Mouse (Mus musculus) adrenal gland, postnatal 25 days (tissue): ENCODE data around the gene Cfap58. TPM values are rescaled to one million over a fixed set of nuclear protein-coding genes. Genes with fewer than 3 reads are reported as not detected.

Experiments
- DNase-seq: peaks from one replicate; pipeline ENCODE4 v3.0.0; 2021; ENCODE audit warnings: mixed read lengths
- total RNA-seq: library from RNA; stranded (reverse); gene quantifications from 2 replicates; pipeline ENCODE4 v1.2.3, GENCODE M21; 2021

Cfap58 gene
- total RNA-seq, 1 experiment from 2014 or later: not detected

DNA sequence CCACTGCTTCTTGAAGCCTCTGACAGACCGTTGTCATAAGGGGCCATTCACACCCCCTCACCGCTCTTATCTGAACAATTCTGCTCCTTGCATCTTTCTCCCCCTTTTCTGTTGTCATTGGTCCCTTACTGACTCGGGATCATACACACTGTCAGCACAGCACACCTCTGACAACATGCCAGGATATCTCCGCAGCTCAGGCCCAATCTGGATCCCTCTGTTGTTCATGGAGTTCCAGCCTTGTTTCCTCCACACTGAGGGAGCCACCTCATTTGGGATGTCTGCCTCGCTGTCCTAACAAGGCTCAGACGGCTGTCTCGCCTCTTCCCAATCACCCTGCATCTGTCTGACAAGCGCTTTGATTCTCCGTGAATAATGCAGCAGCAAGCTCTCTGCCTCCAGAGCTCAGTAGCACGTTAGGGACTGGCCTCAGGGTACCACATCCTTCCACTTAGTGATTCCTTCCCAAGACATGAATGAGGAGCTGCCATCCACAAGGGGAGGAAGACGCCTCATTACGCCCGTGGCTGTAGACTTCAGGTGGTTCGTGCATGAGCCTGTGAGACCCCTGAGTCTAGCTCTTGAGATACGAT, 40.7 kb downstream of the Cfap58 start:
- no peak for DNase-seq

DNA sequence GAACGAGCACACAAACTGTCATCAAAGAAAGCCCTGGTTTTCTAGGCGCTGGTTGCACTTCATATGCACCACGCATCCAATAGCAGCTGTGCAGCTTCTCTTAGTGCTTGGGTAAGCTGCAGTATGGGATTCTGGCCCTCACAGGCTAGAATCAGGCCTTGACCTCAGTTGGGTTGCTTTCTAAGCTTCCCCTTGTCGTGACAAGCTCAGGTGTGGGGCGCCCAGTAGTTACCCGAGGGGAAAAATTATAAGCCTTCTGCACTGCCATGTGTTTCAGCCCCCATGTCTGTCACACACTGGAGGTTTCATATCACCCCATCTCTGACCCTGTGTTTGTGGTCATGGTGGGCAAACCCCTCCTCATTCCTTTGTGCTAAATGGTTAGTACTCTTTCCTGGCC, 42.0 kb downstream of the Cfap58 start:
- no peak for DNase-seq

DNA sequence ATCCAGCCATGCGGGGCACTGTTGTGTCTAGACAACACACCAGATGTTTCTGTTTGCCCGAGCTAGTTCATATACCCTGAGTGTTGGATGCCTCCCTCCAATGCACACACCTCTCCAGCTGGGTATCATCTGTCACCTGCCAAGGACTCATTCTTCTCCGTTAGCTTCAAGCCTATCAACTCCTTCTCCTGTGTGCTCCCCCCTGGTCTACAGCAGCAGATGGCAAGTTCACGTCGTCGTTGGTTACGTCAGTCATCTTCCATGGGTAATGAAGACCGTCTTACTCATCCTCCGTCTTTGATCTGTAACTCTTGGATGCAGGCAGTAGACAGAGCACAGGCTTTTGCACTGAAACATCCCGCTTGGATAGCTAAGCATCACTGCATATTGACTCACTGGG, 42.8 kb downstream of the Cfap58 start:
- no peak for DNase-seq

DNA sequence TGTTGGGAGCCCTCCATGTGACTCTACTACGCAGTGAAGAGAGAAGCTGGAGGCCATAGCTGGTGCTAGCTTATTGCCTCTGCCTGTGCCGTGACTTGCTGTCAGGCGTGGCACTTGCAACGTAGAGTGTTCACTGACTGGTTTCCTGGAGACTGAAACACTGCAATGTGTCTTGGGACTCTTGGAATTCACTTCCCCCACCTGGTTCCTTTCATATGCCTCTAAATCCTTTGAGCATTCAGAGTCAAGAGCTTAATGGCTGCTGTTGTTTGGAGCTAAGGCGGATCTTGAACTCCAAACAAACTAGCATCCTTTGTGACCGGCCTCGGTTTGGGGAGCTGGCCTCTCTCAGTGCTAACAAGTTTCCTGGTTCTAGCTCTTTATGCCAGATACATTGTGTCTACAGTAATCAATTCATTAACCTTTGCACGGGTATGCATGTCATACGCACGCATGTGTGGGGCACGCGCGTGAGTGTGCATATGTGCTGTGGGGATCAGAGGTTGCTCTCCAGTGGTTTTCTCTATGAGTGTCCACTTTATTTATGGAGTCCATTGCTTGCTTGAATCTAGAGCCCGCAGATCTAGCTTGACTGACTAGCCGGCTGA, 48.2 kb downstream of the Cfap58 start:
- no peak for DNase-seq

DNA sequence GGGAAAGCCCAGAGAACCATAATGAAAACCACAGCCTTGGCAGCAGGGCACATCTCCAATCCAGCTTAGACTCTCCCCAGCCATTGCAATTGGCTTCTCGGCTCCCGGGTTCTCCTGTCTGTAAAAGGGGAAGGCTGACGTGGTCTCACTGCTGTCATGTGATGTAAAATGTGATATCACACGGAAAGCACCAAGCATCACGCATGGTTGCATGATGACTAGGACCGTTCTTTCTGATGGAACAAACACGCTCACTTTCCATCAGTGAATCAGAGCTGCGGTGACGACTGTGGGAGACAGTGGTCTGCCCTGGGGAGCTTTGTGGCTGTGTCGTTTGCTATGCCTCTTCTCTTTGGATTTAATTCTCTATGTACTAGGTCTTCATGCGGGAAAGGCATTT, 50.5 kb downstream of the Cfap58 start:
- DNase-seq: no peak

DNA sequence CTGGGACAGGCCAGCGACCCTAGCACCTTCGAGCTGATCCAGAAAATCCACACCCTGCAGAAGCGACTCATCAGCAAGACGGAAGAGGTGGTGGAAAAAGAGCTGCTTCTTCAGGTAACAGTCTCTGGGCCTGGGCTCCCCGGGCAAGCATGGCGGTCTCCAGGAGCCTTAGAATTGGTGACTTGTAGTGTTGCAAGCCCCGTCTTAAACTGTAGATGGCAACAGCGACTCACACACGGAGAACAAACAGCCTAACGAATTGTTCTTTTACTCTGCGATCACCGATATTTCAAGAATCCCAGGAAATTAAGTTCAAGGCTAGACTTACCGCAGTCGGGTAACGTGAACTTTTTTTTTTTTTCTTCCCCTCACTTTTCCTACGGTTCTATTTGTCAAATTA, 51.0 kb downstream of the Cfap58 start:
- no peak for DNase-seq

DNA sequence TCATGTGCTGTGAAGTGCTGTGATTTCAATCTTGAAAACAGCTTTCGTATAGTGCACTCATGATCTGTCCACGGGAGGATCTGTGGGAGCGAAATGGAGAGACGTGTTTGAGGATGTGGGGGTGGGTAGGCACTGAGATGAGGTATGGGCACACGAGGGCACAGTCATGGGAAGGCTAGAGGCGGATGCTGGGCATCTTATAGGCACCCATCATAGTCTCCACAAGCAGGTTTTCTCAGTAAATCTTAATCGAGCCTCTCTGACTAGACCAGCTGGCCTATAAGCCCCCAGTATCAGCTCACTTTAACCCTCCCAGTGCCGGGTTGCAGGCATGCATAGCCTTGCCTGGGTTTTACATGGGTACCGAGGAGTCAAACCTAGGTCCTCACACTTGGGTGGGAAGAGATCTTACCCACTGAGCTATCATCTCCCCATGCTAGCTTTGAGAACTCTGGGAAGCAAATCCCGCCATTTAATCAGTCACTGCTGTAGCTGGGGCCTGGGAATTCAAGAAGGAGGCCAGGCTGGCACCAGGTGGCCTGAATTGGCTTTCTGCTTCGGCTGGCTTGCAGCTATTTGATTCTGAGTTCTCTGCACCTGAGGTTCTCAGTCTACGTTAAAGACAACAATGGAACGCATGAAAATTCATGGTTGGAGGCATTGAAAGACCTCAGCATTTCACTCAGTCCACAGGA, 51.6 kb downstream of the Cfap58 start:
- no peak for DNase-seq

DNA sequence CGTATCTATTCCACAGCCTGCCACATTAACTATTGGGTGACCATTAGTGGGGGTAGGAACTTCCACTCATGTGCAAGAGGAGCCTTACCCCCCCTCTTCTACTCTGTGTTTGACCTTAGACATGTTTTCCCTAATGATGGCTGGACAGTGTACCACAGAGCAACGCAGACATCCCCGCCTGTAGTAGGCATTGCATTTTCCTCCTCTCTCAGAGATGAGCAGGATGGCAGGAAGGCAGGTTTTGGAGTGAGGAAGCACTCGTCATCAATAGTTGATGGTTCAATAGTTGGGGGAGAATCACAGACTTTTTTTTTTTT, 52.1 kb downstream of the Cfap58 start:
- no peak for DNase-seq

DNA sequence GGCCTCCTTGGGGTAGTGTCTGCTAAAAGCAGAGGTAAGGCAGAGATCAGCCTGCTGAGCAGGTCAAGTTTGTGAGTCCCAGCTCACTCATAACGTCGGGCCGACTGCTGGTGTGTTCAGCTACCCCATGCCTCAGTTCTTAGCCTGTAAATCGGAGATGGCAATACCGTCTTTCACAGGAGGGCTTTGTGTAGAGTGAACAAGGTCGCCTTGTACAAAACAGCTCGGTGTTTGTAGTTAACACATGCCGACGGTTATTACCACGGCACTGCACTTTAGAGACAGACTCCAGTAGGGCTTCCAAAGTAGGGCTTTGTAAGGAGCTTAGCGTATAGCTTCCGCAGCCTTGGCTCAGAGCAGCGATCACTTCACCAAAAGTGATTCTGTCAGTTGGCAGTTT, 63.8 kb downstream of the Cfap58 start:
- no peak for DNase-seq

DNA sequence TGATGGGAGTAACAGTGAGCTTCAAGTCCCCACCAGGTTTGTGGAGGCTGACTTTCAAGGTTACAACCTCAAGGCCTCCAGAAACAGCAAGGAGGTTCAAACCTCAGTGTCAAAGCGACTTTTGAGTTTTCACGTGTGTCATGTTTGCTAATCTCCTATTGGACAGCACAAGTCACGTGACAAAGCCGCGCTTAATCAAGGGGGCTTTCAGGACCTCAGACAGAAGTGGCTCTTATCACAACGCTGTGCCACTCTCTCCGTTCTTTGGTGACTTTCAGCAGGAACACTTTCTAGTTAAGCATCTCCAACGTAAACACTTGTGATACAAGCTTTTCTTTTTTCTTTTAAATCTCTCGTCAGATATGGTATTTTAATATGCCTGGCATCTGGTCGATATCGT, 64.3 kb downstream of the Cfap58 start:
- DNase-seq: no peak

DNA sequence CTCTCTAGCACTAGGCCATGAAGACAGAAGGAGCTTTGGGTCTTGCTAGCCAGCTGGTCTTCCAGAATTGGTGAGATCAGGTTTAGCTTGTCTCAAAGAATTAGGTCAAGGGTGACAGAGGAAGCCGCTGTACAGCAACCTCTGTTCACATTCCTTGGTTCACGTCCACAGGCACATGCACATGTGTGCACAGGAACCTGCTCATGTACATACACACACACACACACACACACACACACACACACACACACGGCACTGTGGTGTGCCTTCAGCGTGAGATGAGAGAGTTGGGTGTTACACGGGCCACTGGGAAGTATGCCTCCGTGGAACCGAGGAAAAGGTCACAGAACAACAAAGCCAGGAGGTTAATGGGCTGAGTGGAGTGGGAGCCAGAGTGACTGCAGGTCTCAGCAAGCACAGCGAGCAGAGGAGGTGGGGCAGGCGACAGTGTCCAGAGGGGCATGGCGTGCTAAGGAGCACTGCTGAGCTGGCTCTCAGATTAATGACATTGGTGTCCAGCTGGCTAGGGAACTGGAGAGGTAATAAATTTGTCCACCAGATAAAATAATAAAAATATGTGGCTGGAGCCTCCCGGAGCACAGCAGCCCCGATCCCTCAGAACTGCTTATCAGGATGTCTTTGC, 71.4 kb downstream of the Cfap58 start:
- DNase-seq: no peak

DNA sequence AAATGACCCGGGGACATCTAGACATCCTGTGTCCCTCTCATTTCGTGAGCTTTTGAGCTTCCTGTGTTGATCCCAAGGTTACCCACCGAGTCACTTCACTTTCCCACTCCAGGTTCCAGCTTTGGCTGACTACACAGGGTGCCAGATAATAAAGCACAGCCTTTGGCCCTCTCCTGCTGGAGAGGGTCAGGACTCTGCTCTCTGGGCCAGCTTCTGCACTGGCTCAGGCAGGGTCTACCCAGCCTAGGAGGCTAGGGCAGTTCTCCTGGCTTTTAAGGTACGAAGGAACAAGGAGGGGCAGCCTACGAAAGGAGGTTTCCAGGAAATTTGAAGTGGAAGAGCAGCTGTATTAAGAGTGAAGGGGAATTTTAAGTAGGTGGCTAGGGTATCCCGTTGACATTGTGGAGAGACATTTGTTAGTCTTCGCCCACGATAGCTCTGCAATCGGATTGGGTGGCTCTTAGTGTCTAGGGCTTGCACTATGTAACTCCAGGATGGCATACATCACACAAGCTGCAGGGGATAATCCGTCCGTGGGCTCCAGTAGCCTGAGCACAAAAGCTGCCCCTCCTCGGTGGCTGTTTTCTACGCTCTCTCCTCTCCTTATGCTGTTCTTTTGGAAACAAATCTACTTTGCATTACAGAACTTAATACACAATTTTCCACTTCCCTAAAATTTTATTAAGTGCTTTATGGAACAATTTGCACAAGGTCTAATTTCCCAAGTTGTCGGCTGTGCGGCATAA, 72.3 kb downstream of the Cfap58 start:
- no peak for DNase-seq

DNA sequence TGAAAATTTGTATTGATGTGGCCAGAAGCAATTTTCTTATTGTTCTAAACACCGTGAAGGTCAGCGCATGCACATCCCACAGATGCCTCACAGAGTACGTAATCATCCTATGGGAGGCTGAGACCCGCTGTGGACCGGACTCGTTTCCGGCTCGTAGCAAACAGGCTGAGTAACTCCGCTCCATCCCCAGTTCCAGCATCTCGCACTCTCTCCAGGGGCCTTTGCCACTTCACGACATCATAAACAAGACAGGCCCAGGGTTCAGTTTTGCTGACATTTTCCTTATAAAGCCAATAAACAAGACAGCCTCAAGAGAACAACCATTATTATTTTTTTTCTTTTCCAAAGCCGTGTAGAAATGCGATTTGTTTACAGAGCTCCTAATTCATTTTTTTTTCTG, 82.6 kb downstream of the Cfap58 start:
- no peak for DNase-seq

DNA sequence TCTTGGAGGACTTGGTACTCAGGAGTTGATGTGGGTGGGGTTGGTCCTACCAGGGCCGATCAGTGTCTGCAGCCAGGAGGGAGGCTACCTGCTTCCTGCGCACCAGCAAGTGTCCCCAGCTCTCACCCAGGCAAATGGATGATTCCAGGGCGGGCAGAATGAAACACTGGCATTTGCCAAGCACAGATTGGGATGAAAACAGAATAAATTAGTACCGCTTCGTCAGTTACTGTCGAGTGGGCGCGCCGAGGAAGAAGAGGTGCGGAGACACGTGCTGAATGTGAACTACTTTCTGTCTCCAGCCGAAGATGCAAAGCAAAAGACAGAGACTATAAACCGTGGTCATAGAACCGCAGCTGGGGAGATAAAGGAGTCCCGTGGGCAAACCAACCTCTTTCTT, 84.0 kb downstream of the Cfap58 start:
- DNase-seq: no peak

DNA sequence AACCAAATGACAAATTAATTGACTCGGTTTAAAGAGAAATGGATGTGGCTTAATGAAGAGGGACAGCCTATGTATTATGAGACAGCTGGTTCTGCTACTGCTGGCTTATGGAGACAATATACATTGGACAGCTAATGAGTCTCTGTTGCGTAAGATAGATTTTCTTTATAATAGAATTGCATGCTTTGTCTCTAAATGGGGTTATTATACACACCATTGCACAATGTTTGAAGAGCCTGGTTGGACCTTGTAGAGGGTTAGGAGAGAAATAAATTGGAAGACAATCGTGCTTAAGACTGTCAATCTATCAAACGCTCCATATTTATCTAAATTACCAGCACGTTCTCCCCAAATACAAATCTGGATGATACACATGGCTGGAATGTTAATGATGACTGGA, 85.3 kb downstream of the Cfap58 start:
- DNase-seq: no peak

DNA sequence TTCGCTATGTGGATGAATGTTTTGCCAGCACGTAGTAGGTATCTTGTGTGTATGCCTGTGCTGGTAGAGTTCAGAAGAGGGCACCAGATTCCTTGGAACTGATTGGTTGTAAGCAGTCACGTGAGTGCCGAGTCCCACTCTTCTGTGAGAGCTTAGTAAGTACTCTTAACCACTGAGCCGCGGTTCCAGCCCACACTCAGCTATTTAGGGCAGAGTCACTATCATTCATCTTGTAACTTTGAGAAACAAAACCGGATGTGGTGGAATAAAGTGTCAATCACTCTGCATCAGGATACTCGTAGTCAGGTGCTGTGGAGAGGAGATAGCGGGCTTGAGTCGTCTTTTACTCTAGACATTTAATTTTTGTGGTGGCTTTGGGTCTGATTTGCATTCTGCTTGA, 86.3 kb downstream of the Cfap58 start:
- no peak for DNase-seq

DNA sequence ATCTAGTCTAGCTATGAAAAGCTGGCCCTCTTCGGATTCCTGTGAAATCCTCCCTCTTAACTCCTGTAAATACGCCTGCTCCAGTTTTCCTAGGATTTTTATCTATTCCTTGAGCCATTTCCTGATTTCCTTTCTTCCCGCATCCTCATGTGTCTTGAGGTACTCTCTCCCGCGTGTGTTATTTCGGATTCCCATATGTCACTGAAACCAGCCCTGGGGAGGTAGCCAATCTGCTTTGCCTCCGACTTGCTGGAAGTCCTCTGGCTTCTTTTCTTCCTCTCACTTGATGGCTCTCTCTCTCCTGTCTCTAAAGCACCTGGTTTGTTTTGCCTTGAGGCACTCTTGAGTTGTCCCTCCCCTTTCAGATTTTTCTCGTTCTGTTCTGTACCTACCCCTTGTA, 87.9 kb downstream of the Cfap58 start:
- no peak for DNase-seq

DNA sequence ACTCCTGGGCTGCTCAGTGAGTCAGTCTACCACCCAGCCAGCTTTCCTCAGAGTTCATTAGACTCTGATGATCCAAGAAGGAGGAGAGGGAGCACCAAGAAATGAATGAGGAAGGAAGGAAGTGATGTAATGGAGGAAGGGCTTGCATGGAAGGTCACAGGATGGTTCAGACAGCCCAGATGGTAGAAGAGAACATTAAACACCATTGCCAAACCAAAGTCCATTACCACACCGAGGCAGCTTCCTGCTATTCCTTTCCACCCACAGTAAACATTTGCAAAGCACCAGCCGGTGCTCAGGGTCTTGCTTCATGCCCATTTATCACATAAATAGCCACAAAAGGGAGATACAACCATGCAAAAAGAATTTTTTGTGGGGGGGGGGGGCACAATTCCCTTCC, 89.4 kb downstream of the Cfap58 start:
- no peak for DNase-seq

DNA sequence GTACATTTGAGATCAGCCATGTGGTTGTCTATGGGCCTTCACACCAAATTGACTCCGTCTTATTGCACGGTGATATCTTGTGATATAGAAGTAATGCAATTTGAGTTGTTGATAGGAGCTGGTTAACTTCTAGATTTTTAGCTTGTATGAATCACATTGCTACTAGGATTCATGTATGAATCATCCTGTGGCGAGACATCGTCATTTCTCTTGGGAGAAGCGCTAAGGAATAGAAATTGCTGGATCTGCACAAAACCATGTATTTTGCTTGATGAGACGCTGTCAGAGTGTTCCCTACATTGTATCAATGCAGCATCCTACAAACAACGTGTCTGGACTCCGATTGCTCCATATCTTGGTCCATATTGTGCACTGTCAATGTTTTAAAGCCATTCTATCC, 102.1 kb downstream of the Cfap58 start:
- no peak for DNase-seq

DNA sequence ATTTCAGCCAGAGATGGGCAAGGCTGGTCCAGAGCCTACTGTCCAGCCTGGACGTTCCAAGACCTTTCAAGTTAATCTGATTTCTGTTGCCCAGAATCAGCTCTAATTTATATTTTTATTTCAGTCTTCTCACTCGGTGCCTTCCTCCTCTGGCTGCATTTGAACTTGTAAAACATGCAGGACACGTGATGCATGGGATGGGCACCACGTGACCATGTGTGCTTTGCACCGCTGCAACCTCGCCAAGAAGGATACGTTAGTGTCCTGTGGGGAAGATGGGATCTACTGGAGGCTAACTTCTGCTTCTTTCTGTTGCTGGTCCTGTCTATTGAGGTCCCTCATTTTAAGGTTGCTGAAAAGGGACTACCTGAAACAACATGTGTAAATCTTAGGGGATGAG, 109.8 kb downstream of the Cfap58 start:
- DNase-seq: no peak

DNA sequence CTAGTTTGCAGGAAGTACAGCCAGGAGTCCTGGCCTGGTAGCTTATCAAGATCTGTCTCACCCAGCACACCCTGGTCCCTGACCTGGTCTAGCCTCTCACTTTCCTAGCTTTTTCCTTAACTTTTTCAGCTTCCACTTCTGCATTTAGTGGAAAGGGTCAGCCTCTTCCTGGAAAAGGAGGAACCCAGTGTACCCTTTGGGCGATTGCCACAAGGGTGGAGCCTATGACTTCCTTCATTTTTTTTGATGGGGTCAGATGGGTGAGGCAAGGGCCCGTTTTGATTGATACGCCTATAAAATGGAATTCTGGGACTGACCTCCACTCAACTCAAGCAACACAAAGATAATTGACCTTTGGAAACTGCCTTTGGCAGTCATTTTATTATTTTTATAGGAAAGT, 111.9 kb downstream of the Cfap58 start:
- DNase-seq: no peak

DNA sequence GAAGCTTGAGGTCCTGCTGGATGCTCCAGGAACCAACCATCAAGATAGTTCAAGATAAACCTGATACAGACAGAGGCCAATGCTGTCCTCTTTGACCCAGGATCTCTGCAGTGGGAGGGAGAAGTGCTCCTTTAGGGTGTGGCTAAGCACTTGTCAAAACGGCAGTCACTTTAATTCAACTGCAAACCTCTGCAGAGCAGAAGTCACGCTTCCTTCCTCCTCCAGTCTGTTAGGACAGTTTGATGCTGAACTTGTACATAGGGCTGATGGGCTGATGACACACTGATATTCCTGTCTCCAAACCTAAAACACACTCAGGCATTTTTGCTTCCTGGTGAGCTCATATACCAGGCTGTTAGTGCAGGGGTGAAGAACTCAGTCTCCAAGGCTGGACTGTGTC, 125.8 kb downstream of the Cfap58 start:
- no peak for DNase-seq

DNA sequence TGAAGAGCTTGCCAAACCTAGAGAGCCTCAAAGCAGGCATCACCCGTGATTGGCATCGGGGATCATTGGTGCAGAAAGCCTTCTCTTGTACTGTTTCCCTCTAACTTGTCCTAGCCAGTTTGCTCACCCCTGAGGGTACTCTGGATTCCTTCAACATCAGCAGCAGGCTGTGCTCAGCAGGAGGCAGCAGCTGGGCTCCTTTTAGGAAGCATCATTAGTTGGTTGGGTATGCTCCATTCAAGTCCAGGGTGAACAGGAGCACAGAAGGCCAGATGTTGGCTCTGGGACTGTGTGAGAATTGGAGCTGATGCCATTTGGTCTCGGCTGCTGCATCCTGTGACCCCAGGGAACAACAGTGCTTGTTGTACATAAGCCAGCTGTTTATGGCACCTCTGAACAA, 142.2 kb downstream of the Cfap58 start:
- DNase-seq: no peak
